Mouse (Mus musculus) myocyte (in vitro differentiated cells): ENCODE data around the gene Dag1.
A peak's percentile ranks its signal among the peaks of the same experiment; 100 is the strongest.

Experiments
- CEBPB ChIP-seq: IDR thresholded peaks from 2 replicates; pipeline ENCODE4 v1.6.1; 2011; ENCODE audit warnings: mild to moderate bottlenecking, moderate library complexity; ENCODE audit not compliant: poor library complexity, insufficient read depth, severe bottlenecking
- E2F4 ChIP-seq: IDR thresholded peaks from one replicate; pipeline ENCODE4 v1.6.1; 2011; ENCODE audit warnings: mild to moderate bottlenecking, control low read depth, moderate library complexity; ENCODE audit not compliant: insufficient read depth
- MAX ChIP-seq: IDR thresholded peaks from one replicate; pipeline ENCODE4 v1.6.1; 2011; ENCODE audit warnings: low read depth, mild to moderate bottlenecking, control low read depth
- MYOG ChIP-seq, 3 experiments: IDR thresholded peaks; one replicate each; pipeline ENCODE4 v1.6.1; 2011; ENCODE audit warnings: control low read depth in 2 of 3, low read depth in 2 of 3, mild to moderate bottlenecking in 2 of 3; ENCODE audit not compliant: insufficient read length in 2 of 3, control insufficient read depth in 1 of 3, insufficient read depth in 1 of 3
- POLR2A ChIP-seq: IDR thresholded peaks from one replicate; pipeline ENCODE4 v1.6.1; 2011; ENCODE audit warnings: low read depth, mild to moderate bottlenecking, control low read depth, moderate library complexity; ENCODE audit not compliant: insufficient read length
- POLR2AphosphoS2 ChIP-seq: IDR thresholded peaks from one replicate; pipeline ENCODE4 v1.6.1; 2011; ENCODE audit warnings: low read depth, control low read depth; ENCODE audit not compliant: insufficient read length
- REST ChIP-seq: IDR thresholded peaks from one replicate; pipeline ENCODE4 v1.6.1; 2011; ENCODE audit warnings: mild to moderate bottlenecking, control low read depth, moderate library complexity; ENCODE audit not compliant: insufficient read depth, insufficient read length
- SRF ChIP-seq: IDR thresholded peaks from one replicate; pipeline ENCODE4 v1.6.1; 2011; ENCODE audit warnings: low read depth; ENCODE audit not compliant: control insufficient read depth, insufficient read length
- TCF12 ChIP-seq: IDR thresholded peaks from one replicate; pipeline ENCODE4 v1.6.1; 2011; ENCODE audit warnings: mild to moderate bottlenecking, control low read depth; ENCODE audit not compliant: poor library complexity, insufficient read depth, severe bottlenecking
- TCF3 ChIP-seq: IDR thresholded peaks from one replicate; pipeline ENCODE4 v1.6.1; 2011; ENCODE audit warnings: low read depth, control low read depth; ENCODE audit not compliant: insufficient read length
- USF1 ChIP-seq: IDR thresholded peaks from one replicate; pipeline ENCODE4 v1.6.1; 2011; ENCODE audit warnings: low read depth, mild to moderate bottlenecking, control low read depth, moderate library complexity

DNA sequence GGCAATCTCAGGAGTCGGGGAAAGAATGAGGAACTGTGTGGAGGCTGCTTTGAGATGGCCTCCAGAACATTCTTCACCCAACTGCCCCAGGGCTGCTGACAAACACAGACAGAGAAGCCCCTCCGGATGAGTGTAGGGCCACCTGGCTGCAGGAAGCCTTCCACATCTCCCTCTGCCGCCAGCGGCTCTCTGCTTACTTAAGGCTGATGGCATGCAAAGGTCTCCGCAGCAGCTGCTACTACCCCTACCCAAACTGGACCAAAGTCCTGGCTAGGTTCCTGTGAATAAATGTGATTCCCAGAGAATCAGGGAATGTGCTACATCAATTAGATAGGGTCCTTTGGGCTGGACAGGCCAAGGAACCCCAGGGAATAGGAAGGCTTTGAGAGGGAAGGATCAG lies 8.9 kb upstream of the Dag1 start:
- no peak for TF ChIP-seq POLR2A
- no peak for TF ChIP-seq POLR2AphosphoS2
- no peak for TF ChIP-seq SRF
- no peak for TF ChIP-seq MAX
- TF ChIP-seq TCF3: no peak
- no peak for TF ChIP-seq E2F4
- TF ChIP-seq USF1: no peak
- TF ChIP-seq TCF12: no peak
- no peak for TF ChIP-seq CEBPB
- no peak for TF ChIP-seq REST
- TF ChIP-seq MYOG (IDR thresholded peaks at IDR 0.05; ENCODE audit: control insufficient read depth in 1 of 3, insufficient read depth in 1 of 3, insufficient read length in 2 of 3, low read depth in 2 of 3): peak in 1 of 3 experiments; percentile 56
